Mouse (Mus musculus) lung, embryonic 14.5 days (tissue): ENCODE data around the gene Dennd6b. TPM values are rescaled to one million over a fixed set of nuclear protein-coding genes. Genes with fewer than 3 reads are reported as not detected.

ENCODE experiments used
- ATAC-seq: fragments of 200-750 bp; cut with Nextera tagmentation; 2 replicates; pipeline ENCODE4 v1.8.0; 2017; ENCODE audit warnings: mild to moderate bottlenecking, moderate TSS enrichment, moderate library complexity; ENCODE audit not compliant: insufficient read depth
- DNase-seq: peaks from one replicate; pipeline ENCODE4 v3.0.0-alpha.2; 2015
- H3K27ac ChIP-seq: fragments of 300-500 bp; sonication (generic); 2 replicates; pipeline ENCODE4 v1.5.1; 2014; ENCODE audit warnings: low read depth, mild to moderate bottlenecking, moderate library complexity
- H3K27me3 ChIP-seq: fragments of 300-500 bp; sonication (generic); 2 replicates; pipeline ENCODE4 v1.6.1; 2014; ENCODE audit warnings: low read length, control low read depth; ENCODE audit not compliant: insufficient read depth
- H3K36me3 ChIP-seq: fragments of 300-500 bp; sonication (generic); 2 replicates; pipeline ENCODE4 v1.6.1; 2014; ENCODE audit warnings: control low read depth; ENCODE audit not compliant: insufficient read depth
- H3K4me1 ChIP-seq: fragments of 300-500 bp; sonication (generic); 2 replicates; pipeline ENCODE4 v1.6.1; 2014; ENCODE audit warnings: antibody characterized with exemption, control low read depth; ENCODE audit not compliant: insufficient read depth
- H3K4me2 ChIP-seq: fragments of 300-500 bp; sonication (generic); 2 replicates; pipeline ENCODE4 v1.6.1; 2014; ENCODE audit warnings: mild to moderate bottlenecking
- H3K4me3 ChIP-seq: fragments of 300-500 bp; sonication (generic); 2 replicates; pipeline ENCODE4 v1.5.1; 2014; ENCODE audit warnings: low read depth, low read length
- H3K9ac ChIP-seq: fragments of 300-500 bp; sonication (generic); 2 replicates; pipeline ENCODE4 v1.6.1; 2014
- H3K9me3 ChIP-seq: fragments of 300-500 bp; sonication (generic); 2 replicates; pipeline ENCODE4 v1.6.1; 2016; ENCODE audit warnings: low read depth, low read length, control low read depth
- CTCF ChIP-seq: IDR thresholded peaks from 2 replicates; pipeline ENCODE4 v1.5.1; 2016; ENCODE audit warnings: antibody characterized with exemption, low read depth
- WGBS: fragments of 180-500 bp; shearing (Covaris S2); extraction: QIAGEN DNeasy Blood & Tissue Kit; methylation state at CpG from one replicate; pipeline ENCODE4 v1.1.7; 2014; 5-methylcytosine and 5-hydroxymethylcytosine counted together
- polyA plus RNA-seq: library from polyadenylated mRNA; unstranded; fragments of >200 nt; fragmentation: Nextera tagmentation; extraction: Ambion mirVana; gene quantifications from 2 replicates; pipeline ENCODE4 v1.2.1, GENCODE M21; 2014

Dennd6b gene
- polyA plus RNA-seq, 1 experiment from 2014 or later = 11.0 TPM

GRCm38 (mm10) chr15:89158516-89158915 lies 37.8 kb downstream of the Dennd6b start:
- 92% methylated on average over 16 of the region's 16 CpGs for WGBS
- H3K4me1 ChIP-seq = no peaks in the 10 kb centered on the region
- peaks cover 98% of the 10 kb centered on the region for H3K36me3 ChIP-seq
- no peaks in the 10 kb centered on the region for H3K9me3 ChIP-seq
- ATAC-seq (no peak), DNase-seq (no peak)
- no peak overlapping the region for H3K4me3 ChIP-seq
- no peak overlapping the region for H3K4me2 ChIP-seq
- H3K27me3 ChIP-seq = no peaks in the 10 kb centered on the region
- no peak overlapping the region for H3K27ac ChIP-seq
- no peak for TF ChIP-seq CTCF
- H3K9ac ChIP-seq = no peak overlapping the region

- peak; percentile 25; the same call in 1 of the 2 replicates for ATAC-seq
- peak; percentile 78 for DNase-seq
- H3K9ac ChIP-seq = no peak overlapping the region
- WGBS = 59% methylated on average over 7 of the region's 7 CpGs
- peaks cover 95% of the 10 kb centered on the region for H3K36me3 ChIP-seq
- peak; percentile 87 for TF ChIP-seq CTCF
- no peak overlapping the region for H3K27ac ChIP-seq
- no peak overlapping the region for H3K4me3 ChIP-seq
- H3K27me3 ChIP-seq = no peaks in the 10 kb centered on the region
- no peak overlapping the region for H3K4me2 ChIP-seq
- no peaks in the 10 kb centered on the region for H3K4me1 ChIP-seq
- H3K9me3 ChIP-seq = no peaks in the 10 kb centered on the region
These were observed 38.3 kb downstream of the Dennd6b start for GRCm38 (mm10) chr15:89157954-89158353.

- Histone ChIP-seq H3K4me1 (peaks cover 7% of the 10 kb centered on the region), H3K4me3 (no peak overlapping the region), H3K9ac (no peak overlapping the region), H3K27ac (no peak overlapping the region), H3K36me3 (peaks cover 38% of the 10 kb centered on the region), H3K4me2 (no peak overlapping the region), H3K27me3 (peaks cover 27% of the 10 kb centered on the region), H3K9me3 (no peaks in the 10 kb centered on the region)
- ATAC-seq = no peak
- TF ChIP-seq CTCF = no peak
- no peak for DNase-seq
These were observed 44.0 kb downstream of the Dennd6b start for GRCm38 (mm10) chr15:89152312-89152711.

- Histone ChIP-seq H3K27ac (no peak overlapping the region), H3K4me3 (peak overlapping the region; percentile 55), H3K4me2 (peak overlapping the region; percentile 76), H3K9me3 (no peaks in the 10 kb centered on the region), H3K36me3 (peaks cover 15% of the 10 kb centered on the region), H3K27me3 (peaks cover 50% of the 10 kb centered on the region), H3K4me1 (peaks cover 7% of the 10 kb centered on the region), H3K9ac (peak overlapping the region; percentile 62; the same call in 1 of the 2 replicates)
- ATAC-seq (no peak), DNase-seq (peak; percentile 80)
- TF ChIP-seq CTCF = no peak
- WGBS = 1% methylated on average over 13 of the region's 13 CpGs
These were observed 46.3 kb downstream of the Dennd6b start for GRCm38 (mm10) chr15:89150041-89150390.

- Histone ChIP-seq H3K4me1 (peaks cover 7% of the 10 kb centered on the region), H3K9ac (peak within 1 kb of the TSS; percentile 62), H3K27me3 (peaks cover 53% of the 10 kb centered on the region), H3K4me2 (peak within 1 kb of the TSS; percentile 76), H3K36me3 (peaks cover 10% of the 10 kb centered on the region; the same call in 1 of the 2 replicates), H3K4me3 (peak within 1 kb of the TSS; percentile 55), H3K27ac (0 out of 2 replicates have a peak within 1 kb of the TSS, but pooled peaks have one; percentile 3), H3K9me3 (no peaks in the 10 kb centered on the region)
- ATAC-seq (peak; percentile 61), DNase-seq (peak; percentile 69)
- no peak for TF ChIP-seq CTCF
- under 1% methylated on average over 58 of the region's 61 CpGs for WGBS
These were observed 46.8 kb downstream of the Dennd6b start, which contains the start of gene Mapk11 for GRCm38 (mm10) chr15:89149271-89150040. Mapk11 (minus strand) TSS chr15:89149628.

GRCm38 (mm10) chr15:89148496-89149270 lies 47.6 kb downstream of the Dennd6b start:
- no peak overlapping the region for H3K27ac ChIP-seq
- ATAC-seq = peak; percentile 12; the same call in 1 of the 2 replicates

GRCm38 (mm10) chr15:89147895-89148294 lies 48.4 kb downstream of the Dennd6b start:
- Histone ChIP-seq H3K4me1 (peaks cover 7% of the 10 kb centered on the region), H3K27ac (no peak overlapping the region), H3K9me3 (no peaks in the 10 kb centered on the region), H3K4me2 (peak overlapping the region; percentile 76; the same call in 1 of the 2 replicates), H3K9ac (no peak overlapping the region), H3K36me3 (no peaks in the 10 kb centered on the region), H3K27me3 (peaks cover 53% of the 10 kb centered on the region), H3K4me3 (no peak overlapping the region)
- ATAC-seq (no peak), DNase-seq (no peak)
- WGBS = 55% methylated on average over 4 of the region's 4 CpGs
- TF ChIP-seq CTCF = no peak

More at GRCm38 (mm10) chr15:89148496-89149270, 47.6 kb downstream of the Dennd6b start:
- Histone ChIP-seq H3K27me3 (peaks cover 53% of the 10 kb centered on the region), H3K36me3 (0 out of 2 replicates have a peak, but pooled peaks cover 3% of the 10 kb centered on the region), H3K4me3 (peak overlapping the region; percentile 55), H3K4me2 (peak overlapping the region; percentile 76), H3K9ac (peak overlapping the region; percentile 62), H3K4me1 (peaks cover 7% of the 10 kb centered on the region), H3K9me3 (no peaks in the 10 kb centered on the region)
- 6% methylated on average over 25 of the region's 25 CpGs for WGBS
- peak; percentile 44 for DNase-seq
- TF ChIP-seq CTCF = no peak
